Mouse (Mus musculus): ENCODE results near the gene Fbxo9. TPM values are rescaled to one million over a fixed set of nuclear protein-coding genes. Genes with fewer than 3 reads are reported as not detected.
"Not testable (repeated sequence)": the region's sequence is repeated elsewhere in the genome, so short reads cannot be mapped to it uniquely, and the experiment has no call there.

Fbxo9 gene
- polyA plus RNA-seq, 1 experiment from 2014 or later, result 46.5 TPM

DNA sequence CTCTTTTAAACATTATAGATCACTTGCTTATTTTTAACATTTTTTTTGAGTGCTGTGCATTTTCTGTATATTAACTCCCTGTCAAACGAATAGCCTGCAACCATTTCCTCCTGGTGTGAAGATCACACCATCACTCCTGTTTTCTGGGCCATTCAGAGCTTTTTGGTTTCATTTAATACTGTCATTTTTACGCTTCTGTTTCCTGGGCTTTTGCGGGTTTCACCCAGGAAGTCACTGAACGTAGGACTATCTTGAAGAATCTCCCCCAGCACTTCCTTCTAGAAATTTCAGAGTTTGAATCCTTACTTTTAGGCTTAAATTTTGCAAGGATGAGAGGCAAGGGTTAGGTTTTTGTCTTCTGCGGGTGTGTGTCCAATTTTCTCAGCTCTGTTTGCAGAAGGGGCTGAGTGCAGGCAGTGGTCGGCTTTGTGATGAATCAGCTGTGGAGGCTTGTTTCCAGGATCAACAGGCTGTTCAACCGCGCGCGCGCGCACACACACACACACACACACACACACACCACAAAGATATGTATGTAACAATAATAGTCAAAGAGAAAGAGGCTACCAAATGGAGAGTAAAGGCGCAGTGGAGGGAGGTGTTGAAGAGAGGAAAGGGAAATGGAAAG is 35.0 kb downstream of the Fbxo9 start:
- no peaks in the 10 kb centered on the region for H3K27me3 ChIP-seq (replicated peaks; ENCODE audit: control insufficient read depth, insufficient read depth, low read length)
- H3K9ac ChIP-seq (ENCODE audit: low read depth, low read length), result no peak overlapping the region
- H3K36me3 ChIP-seq (ENCODE audit: control insufficient read depth, insufficient read depth, low read length), result no peaks in the 10 kb centered on the region
- H3K4me3 ChIP-seq (ENCODE audit: low read depth, low read length), result no peak overlapping the region
- no peak for ATAC-seq (ENCODE audit: low read depth)
- H3K9me3 ChIP-seq (ENCODE audit: control insufficient read depth, low read length), result no peaks in the 10 kb centered on the region
- DNase-seq (ENCODE audit: low spot score), result no peak
- WGBS, result 88% methylated on average over 13 of the region's 13 CpGs
- no peak overlapping the region for H3K4me2 ChIP-seq (ENCODE audit: low read depth, low read length)
- no peak overlapping the region for H3K27ac ChIP-seq (replicated peaks; ENCODE audit: low read depth, low read length)
- no peaks in the 10 kb centered on the region for H3K4me1 ChIP-seq (ENCODE audit: control insufficient read depth, insufficient read depth, low read length)

DNA sequence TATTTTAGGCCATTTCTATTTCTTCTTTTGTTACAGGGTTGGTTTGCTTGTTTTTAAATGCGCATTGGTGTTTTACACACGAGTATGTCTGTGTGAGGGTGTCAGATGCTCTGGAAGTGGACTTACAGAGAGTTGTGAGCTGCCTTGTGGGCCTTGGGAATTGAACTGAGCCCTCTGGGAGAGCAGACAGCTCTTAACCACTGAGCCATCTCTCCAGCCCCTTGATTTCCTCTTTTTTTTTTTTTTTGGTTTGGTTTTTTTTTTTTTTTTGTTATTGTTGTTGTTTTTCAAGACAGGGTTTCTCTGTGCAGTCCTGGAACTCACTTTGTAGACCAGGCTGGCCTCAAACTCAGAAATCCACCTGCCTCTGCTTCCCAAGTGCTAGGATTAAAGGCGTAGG is 35.6 kb downstream of the Fbxo9 start:
- H3K27me3 ChIP-seq (replicated peaks; ENCODE audit: control insufficient read depth, insufficient read depth, low read length); H3K4me2 ChIP-seq (ENCODE audit: low read depth, low read length); ATAC-seq (ENCODE audit: low read depth); H3K9me3 ChIP-seq (ENCODE audit: control insufficient read depth, low read length); H3K4me1 ChIP-seq (ENCODE audit: control insufficient read depth, insufficient read depth, low read length); H3K36me3 ChIP-seq (ENCODE audit: control insufficient read depth, insufficient read depth, low read length); H3K9ac ChIP-seq (ENCODE audit: low read depth, low read length); H3K27ac ChIP-seq (replicated peaks; ENCODE audit: low read depth, low read length); H3K4me3 ChIP-seq (ENCODE audit: low read depth, low read length); DNase-seq (ENCODE audit: low spot score): not testable (repeated sequence)
- WGBS, result 89% methylated on average over 3 of the region's 3 CpGs

DNA sequence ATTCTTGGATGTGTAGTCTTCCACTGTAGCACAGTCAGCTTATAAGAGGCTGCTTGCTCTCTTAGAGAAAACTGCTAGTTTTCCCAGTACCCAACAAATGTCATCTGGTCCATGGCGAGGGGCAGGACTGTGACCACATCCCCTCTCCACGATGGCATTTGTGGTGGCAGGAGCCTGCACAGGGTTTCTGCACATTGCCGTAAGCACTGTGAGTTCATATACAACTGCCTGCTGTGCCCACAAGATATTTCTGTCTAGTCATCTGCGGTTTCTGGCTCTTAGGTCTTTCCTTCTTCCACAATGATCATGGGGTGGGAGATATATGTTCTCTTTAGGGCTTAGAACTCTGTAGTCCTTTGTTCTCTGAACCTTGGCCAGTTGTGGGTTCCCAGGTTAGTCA is 37.2 kb downstream of the Fbxo9 start:
- 87% methylated on average over 4 of the region's 4 CpGs for WGBS
- ATAC-seq (ENCODE audit: low read depth), result no peak

DNA sequence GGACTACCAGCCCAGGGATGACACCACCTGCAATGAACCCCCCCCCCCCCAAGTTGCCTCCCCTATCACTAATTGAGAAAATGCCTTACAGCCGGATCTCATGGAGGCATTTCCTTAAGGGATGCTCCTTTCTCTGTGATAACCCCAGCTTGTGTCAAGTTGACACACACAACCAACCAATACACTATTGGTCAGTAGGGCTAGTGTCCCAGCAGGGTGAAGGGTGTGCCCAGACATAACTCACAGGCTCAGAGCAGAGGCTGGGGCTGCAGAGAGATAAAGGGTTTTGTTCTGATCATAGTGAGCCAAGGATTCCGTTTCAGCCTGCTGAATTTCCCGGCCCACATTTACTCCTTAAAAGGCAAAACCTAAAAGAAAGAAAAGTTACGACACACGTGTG is 38.4 kb downstream of the Fbxo9 start:
- no peak for DNase-seq (ENCODE audit: low spot score)
- Histone ChIP-seq H3K4me3 (ENCODE audit: low read depth, low read length) (no peak overlapping the region), H3K36me3 (ENCODE audit: control insufficient read depth, insufficient read depth, low read length) (no peaks in the 10 kb centered on the region), H3K4me2 (ENCODE audit: low read depth, low read length) (no peak overlapping the region), H3K4me1 (ENCODE audit: control insufficient read depth, insufficient read depth, low read length) (no peaks in the 10 kb centered on the region), H3K27ac (replicated peaks; ENCODE audit: low read depth, low read length) (no peak overlapping the region), H3K9me3 (ENCODE audit: control insufficient read depth, low read length) (no peaks in the 10 kb centered on the region), H3K27me3 (replicated peaks; ENCODE audit: control insufficient read depth, insufficient read depth, low read length) (no peaks in the 10 kb centered on the region), H3K9ac (ENCODE audit: low read depth, low read length) (no peak overlapping the region)
- no peak for ATAC-seq (ENCODE audit: low read depth)
- 58% methylated on average over 5 of the region's 5 CpGs for WGBS

More for the DNA sequence above, 37.2 kb downstream of the Fbxo9 start:
- no peak overlapping the region for H3K27ac ChIP-seq (replicated peaks; ENCODE audit: low read depth, low read length)
- no peaks in the 10 kb centered on the region for H3K36me3 ChIP-seq (ENCODE audit: control insufficient read depth, insufficient read depth, low read length)
- no peak overlapping the region for H3K4me3 ChIP-seq (ENCODE audit: low read depth, low read length)
- no peaks in the 10 kb centered on the region for H3K27me3 ChIP-seq (replicated peaks; ENCODE audit: control insufficient read depth, insufficient read depth, low read length)
- no peak for DNase-seq (ENCODE audit: low spot score)
- H3K9me3 ChIP-seq (ENCODE audit: control insufficient read depth, low read length), result no peaks in the 10 kb centered on the region
- H3K9ac ChIP-seq (ENCODE audit: low read depth, low read length), result no peak overlapping the region
- H3K4me1 ChIP-seq (ENCODE audit: control insufficient read depth, insufficient read depth, low read length), result no peaks in the 10 kb centered on the region
- no peak overlapping the region for H3K4me2 ChIP-seq (ENCODE audit: low read depth, low read length)

DNA sequence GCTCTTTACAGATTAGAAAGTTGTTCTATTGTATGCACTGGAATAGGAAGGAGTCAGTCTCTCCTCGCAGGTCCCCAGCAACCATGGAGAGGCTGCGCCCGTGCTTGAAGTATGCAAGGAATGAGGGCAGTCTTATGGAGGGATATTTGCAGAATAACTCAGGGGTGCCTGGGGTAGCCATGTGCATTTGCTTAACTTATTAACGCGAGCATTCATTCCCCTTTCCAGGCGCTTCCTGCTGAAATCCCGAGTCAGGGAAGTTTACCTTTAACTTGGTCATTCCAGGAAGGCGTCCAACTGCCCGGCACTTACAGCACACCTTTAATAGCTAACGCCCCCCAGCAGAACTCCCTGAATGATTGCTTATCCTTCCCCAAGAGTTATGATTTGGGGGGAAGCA is 44.7 kb downstream of the Fbxo9 start:
- H3K9ac ChIP-seq (ENCODE audit: low read depth, low read length), result no peak overlapping the region
- WGBS, result 39% methylated on average over 10 of the region's 10 CpGs
- DNase-seq (ENCODE audit: low spot score) (peak; percentile 37), ATAC-seq (ENCODE audit: low read depth) (peak; percentile 77)
- no peaks in the 10 kb centered on the region for H3K27me3 ChIP-seq (replicated peaks; ENCODE audit: control insufficient read depth, insufficient read depth, low read length)
- no peak overlapping the region for H3K4me3 ChIP-seq (ENCODE audit: low read depth, low read length)
- peak overlapping the region; percentile 6; the same call in 1 of the 2 replicates for H3K4me2 ChIP-seq (ENCODE audit: low read depth, low read length)
- no peaks in the 10 kb centered on the region for H3K36me3 ChIP-seq (ENCODE audit: control insufficient read depth, insufficient read depth, low read length)
- no peaks in the 10 kb centered on the region for H3K9me3 ChIP-seq (ENCODE audit: control insufficient read depth, low read length)
- H3K4me1 ChIP-seq (ENCODE audit: control insufficient read depth, insufficient read depth, low read length), result peaks cover 6% of the 10 kb centered on the region; the same call in 1 of the 2 replicates
- no peak overlapping the region for H3K27ac ChIP-seq (replicated peaks; ENCODE audit: low read depth, low read length)

DNA sequence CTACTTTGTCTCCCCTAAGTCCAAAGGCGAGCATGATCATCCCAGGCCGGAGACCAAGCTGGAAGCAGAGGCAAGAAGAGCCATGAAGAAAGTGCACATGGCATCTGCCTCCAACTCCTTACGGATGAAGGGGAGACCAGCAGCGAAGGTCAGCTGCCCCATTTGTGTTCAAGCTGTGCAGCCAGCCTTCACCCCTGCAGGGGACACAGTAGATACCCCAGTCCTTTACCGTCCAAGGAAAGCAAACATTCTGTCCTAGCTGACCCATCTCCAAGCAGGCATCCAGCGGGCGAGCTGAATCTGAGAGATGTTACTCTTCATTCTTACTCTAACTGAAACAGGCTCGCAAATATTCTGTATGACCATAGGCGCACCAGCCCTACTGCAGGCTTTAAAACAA is 46.5 kb downstream of the Fbxo9 start:
- Histone ChIP-seq H3K27me3 (replicated peaks; ENCODE audit: control insufficient read depth, insufficient read depth, low read length) (no peaks in the 10 kb centered on the region), H3K27ac (replicated peaks; ENCODE audit: low read depth, low read length) (no peak overlapping the region), H3K4me1 (ENCODE audit: control insufficient read depth, insufficient read depth, low read length) (peaks cover 6% of the 10 kb centered on the region; the same call in 1 of the 2 replicates), H3K36me3 (ENCODE audit: control insufficient read depth, insufficient read depth, low read length) (no peaks in the 10 kb centered on the region), H3K9me3 (ENCODE audit: control insufficient read depth, low read length) (no peaks in the 10 kb centered on the region), H3K4me3 (ENCODE audit: low read depth, low read length) (no peak overlapping the region), H3K4me2 (ENCODE audit: low read depth, low read length) (no peak overlapping the region), H3K9ac (ENCODE audit: low read depth, low read length) (no peak overlapping the region)
- no peak for DNase-seq (ENCODE audit: low spot score)
- WGBS, result 80% methylated on average over 9 of the region's 9 CpGs
- no peak for ATAC-seq (ENCODE audit: low read depth)

DNA sequence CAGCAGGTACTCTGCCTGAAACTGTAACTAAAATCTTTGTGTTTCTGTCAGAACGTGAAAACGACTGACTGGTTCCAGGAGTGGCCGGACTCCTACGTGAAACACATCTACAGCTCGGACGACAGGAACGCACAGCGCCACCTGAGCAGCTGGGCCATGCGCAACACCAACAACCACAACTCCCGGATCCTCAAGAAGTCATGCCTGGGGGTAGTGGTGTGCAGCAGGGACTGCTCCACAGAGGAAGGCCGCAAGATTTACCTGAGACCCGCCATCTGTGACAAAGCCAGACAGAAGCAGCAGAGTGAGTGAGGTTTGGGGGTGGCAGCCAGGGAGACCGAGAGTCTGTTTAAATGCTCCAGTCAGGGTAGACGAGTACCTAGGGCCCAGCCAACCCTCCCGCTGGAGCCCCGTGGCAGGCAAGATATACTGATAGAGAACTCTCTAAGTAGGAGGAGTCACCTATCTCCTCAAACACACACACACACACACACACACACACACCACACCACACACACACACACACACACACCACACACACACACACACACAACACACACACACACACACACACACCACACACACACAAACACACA is 49.2 kb downstream of the Fbxo9 start:
- WGBS, result 78% methylated on average over 15 of the region's 16 CpGs

DNA sequence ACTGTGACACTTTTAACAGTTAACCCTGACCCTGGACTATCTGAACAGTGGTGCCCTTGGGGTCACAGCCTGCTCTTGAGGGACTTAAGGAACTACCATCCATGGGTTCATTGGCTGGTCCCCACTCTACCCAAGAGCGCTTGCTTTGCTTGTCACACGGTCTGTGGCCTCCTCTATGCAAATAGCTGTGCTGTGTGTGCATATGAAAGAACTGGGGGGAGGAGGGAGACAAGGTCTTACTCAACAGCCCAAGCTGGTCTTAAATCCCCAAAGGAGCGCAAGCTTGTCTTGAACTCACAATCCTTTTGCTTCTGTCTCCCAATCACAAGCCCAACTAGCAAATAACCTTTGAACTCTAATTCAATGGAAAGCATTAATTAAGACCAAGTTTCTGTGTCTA is 54.6 kb downstream of the Fbxo9 start:
- DNase-seq (ENCODE audit: low spot score) (no peak), ATAC-seq (ENCODE audit: low read depth) (no peak)
- H3K27ac ChIP-seq (replicated peaks; ENCODE audit: low read depth, low read length), result no peak overlapping the region
- H3K4me3 ChIP-seq (ENCODE audit: low read depth, low read length), result no peak overlapping the region
- 88% methylated on average over 3 of the region's 3 CpGs for WGBS
- H3K4me2 ChIP-seq (ENCODE audit: low read depth, low read length), result no peak overlapping the region
- no peaks in the 10 kb centered on the region for H3K36me3 ChIP-seq (ENCODE audit: control insufficient read depth, insufficient read depth, low read length)
- no peaks in the 10 kb centered on the region for H3K9me3 ChIP-seq (ENCODE audit: control insufficient read depth, low read length)
- H3K4me1 ChIP-seq (ENCODE audit: control insufficient read depth, insufficient read depth, low read length), result no peaks in the 10 kb centered on the region
- H3K27me3 ChIP-seq (replicated peaks; ENCODE audit: control insufficient read depth, insufficient read depth, low read length), result no peaks in the 10 kb centered on the region
- no peak overlapping the region for H3K9ac ChIP-seq (ENCODE audit: low read depth, low read length)

More for the DNA sequence above, 49.2 kb downstream of the Fbxo9 start:
- no peaks in the 10 kb centered on the region for H3K9me3 ChIP-seq (ENCODE audit: control insufficient read depth, low read length)
- no peak overlapping the region for H3K27ac ChIP-seq (replicated peaks; ENCODE audit: low read depth, low read length)
- ATAC-seq (ENCODE audit: low read depth) (no peak), DNase-seq (ENCODE audit: low spot score) (no peak)
- no peaks in the 10 kb centered on the region for H3K27me3 ChIP-seq (replicated peaks; ENCODE audit: control insufficient read depth, insufficient read depth, low read length)
- peaks cover 6% of the 10 kb centered on the region; the same call in 1 of the 2 replicates for H3K4me1 ChIP-seq (ENCODE audit: control insufficient read depth, insufficient read depth, low read length)
- no peak overlapping the region for H3K4me3 ChIP-seq (ENCODE audit: low read depth, low read length)
- H3K4me2 ChIP-seq (ENCODE audit: low read depth, low read length), result no peak overlapping the region
- H3K36me3 ChIP-seq (ENCODE audit: control insufficient read depth, insufficient read depth, low read length), result no peaks in the 10 kb centered on the region
- no peak overlapping the region for H3K9ac ChIP-seq (ENCODE audit: low read depth, low read length)

DNA sequence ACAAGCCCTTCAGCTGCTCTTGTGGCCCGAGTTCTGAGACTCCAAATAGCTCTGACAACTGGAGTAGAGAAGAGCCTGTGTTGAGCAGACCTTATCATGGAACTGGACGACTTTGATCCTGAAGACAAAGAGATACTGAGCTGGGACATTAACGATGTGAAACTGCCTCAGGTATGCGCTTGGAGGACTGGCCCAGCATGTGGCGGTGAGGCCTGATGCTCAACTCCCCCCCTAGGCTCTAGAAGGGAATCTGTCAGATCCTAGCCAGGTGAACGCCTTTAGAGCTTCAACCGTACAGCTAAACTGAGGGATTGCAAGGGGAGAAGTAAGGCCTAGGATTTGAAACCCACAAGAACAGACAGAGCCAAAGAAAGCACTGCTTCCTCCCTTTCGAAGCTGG is 55.0 kb downstream of the Fbxo9 start:
- H3K4me2 ChIP-seq (ENCODE audit: low read depth, low read length), result no peak overlapping the region
- no peaks in the 10 kb centered on the region for H3K9me3 ChIP-seq (ENCODE audit: control insufficient read depth, low read length)
- 64% methylated on average over 8 of the region's 8 CpGs for WGBS
- ATAC-seq (ENCODE audit: low read depth), result no peak
- no peaks in the 10 kb centered on the region for H3K4me1 ChIP-seq (ENCODE audit: control insufficient read depth, insufficient read depth, low read length)
- H3K4me3 ChIP-seq (ENCODE audit: low read depth, low read length), result no peak overlapping the region
- H3K27me3 ChIP-seq (replicated peaks; ENCODE audit: control insufficient read depth, insufficient read depth, low read length), result no peaks in the 10 kb centered on the region
- no peak overlapping the region for H3K9ac ChIP-seq (ENCODE audit: low read depth, low read length)
- no peak for DNase-seq (ENCODE audit: low spot score)
- no peak overlapping the region for H3K27ac ChIP-seq (replicated peaks; ENCODE audit: low read depth, low read length)
- H3K36me3 ChIP-seq (ENCODE audit: control insufficient read depth, insufficient read depth, low read length), result no peaks in the 10 kb centered on the region
